Mouse (Mus musculus): ENCODE data around the gene Tnfrsf12a. TPM values are rescaled to one million over a fixed set of nuclear protein-coding genes. Genes with fewer than 3 reads are reported as not detected.

Gene Tnfrsf12a
- polyA plus RNA-seq, 1 experiment from 2014 or later = 5.7 TPM

- Histone ChIP-seq H3K27ac (no peak overlapping the region), H3K9ac (replicated peaks) (no peak overlapping the region), H3K4me1 (replicated peaks) (0 out of 2 replicates have a peak, but pooled peaks cover 7% of the 10 kb centered on the region), H3K27me3 (peaks cover 6% of the 10 kb centered on the region), H3K4me3 (replicated peaks) (no peak overlapping the region), H3K9me3 (no peaks in the 10 kb centered on the region), H3K4me2 (no peak overlapping the region), H3K36me3 (no peaks in the 10 kb centered on the region)
- 84% methylated on average over 8 of the region's 8 CpGs for WGBS
- peak; percentile 45; the same call in 1 of the 2 replicates for ATAC-seq (ENCODE audit: insufficient number of reproducible peaks, insufficient read depth, low FRiP score, low TSS enrichment, low read depth)
Measured at GRCm38 (mm10) chr17:23631241-23631640, 46.0 kb downstream of the Tnfrsf12a start.

GRCm38 (mm10) chr17:23630195-23631020, 46.9 kb downstream of the Tnfrsf12a start:
- 18% methylated on average over 22 of the region's 22 CpGs for WGBS
- H3K27ac ChIP-seq = no peak overlapping the region
- peak; percentile 65; the same call in 1 of the 2 replicates for ATAC-seq (ENCODE audit: insufficient number of reproducible peaks, insufficient read depth, low FRiP score, low TSS enrichment, low read depth)
- H3K4me3 ChIP-seq (replicated peaks) = peak overlapping the region; percentile 8
- no peak overlapping the region for H3K9ac ChIP-seq (replicated peaks)
- peak overlapping the region; percentile 47 for H3K4me2 ChIP-seq
- H3K9me3 ChIP-seq = no peaks in the 10 kb centered on the region
- H3K36me3 ChIP-seq = no peaks in the 10 kb centered on the region
- 0 out of 2 replicates have a peak, but pooled peaks cover 7% of the 10 kb centered on the region for H3K4me1 ChIP-seq (replicated peaks)
- H3K27me3 ChIP-seq = peaks cover under 1% of the 10 kb centered on the region

- WGBS = 40% methylated on average over 7 of the region's 7 CpGs
- Histone ChIP-seq H3K4me3 (replicated peaks) (no peak overlapping the region), H3K9me3 (no peaks in the 10 kb centered on the region), H3K9ac (replicated peaks) (no peak overlapping the region), H3K27ac (no peak overlapping the region), H3K4me2 (no peak overlapping the region), H3K36me3 (no peaks in the 10 kb centered on the region), H3K27me3 (no peaks in the 10 kb centered on the region; the same call in 1 of the 2 replicates), H3K4me1 (replicated peaks) (0 out of 2 replicates have a peak, but pooled peaks cover 7% of the 10 kb centered on the region)
- ATAC-seq (ENCODE audit: insufficient number of reproducible peaks, insufficient read depth, low FRiP score, low TSS enrichment, low read depth) = no peak
Measured at GRCm38 (mm10) chr17:23627813-23628212, 49.5 kb downstream of the Tnfrsf12a start.

Other genes with a start within 250 kb of the Tnfrsf12a start
- not detected in 2 replicates for gene Vmn2r117, start 197.8 kb downstream of the Tnfrsf12a start, polyA plus RNA-seq (2016; fragmentation: Nextera tagmentation; extraction: Ambion mirVana)
- 24.7 and 26.6 TPM in 2 replicates for gene Zfp213, start 113.2 kb downstream of the Tnfrsf12a start, polyA plus RNA-seq (2016; fragmentation: Nextera tagmentation; extraction: Ambion mirVana)
- 22.0 and 25.5 TPM in 2 replicates for gene Zfp13, start 78.0 kb downstream of the Tnfrsf12a start, polyA plus RNA-seq (2016; fragmentation: Nextera tagmentation; extraction: Ambion mirVana)
- gene Zscan10, start 76.6 kb downstream of the Tnfrsf12a start, polyA plus RNA-seq (2016; fragmentation: Nextera tagmentation; extraction: Ambion mirVana) = 0.37 and 0.45 TPM in 2 replicates
- 0.92 and 0.99 TPM in 2 replicates for gene Mmp25, start 32.2 kb downstream of the Tnfrsf12a start, polyA plus RNA-seq (2016; fragmentation: Nextera tagmentation; extraction: Ambion mirVana)
- gene Bicdl2, start 17.0 kb downstream of the Tnfrsf12a start, polyA plus RNA-seq (2016; fragmentation: Nextera tagmentation; extraction: Ambion mirVana) = 1.2 and 1.3 TPM in 2 replicates
- 48.6 and 51.7 TPM in 2 replicates for gene Hcfc1r1, start 3.9 kb downstream of the Tnfrsf12a start, polyA plus RNA-seq (2016; fragmentation: Nextera tagmentation; extraction: Ambion mirVana)
- gene Thoc6, start 3.6 kb downstream of the Tnfrsf12a start, polyA plus RNA-seq (2016; fragmentation: Nextera tagmentation; extraction: Ambion mirVana) = 55.1 and 56.3 TPM in 2 replicates
- gene Cldn6, start 1.8 kb upstream of the Tnfrsf12a start, polyA plus RNA-seq (2016; fragmentation: Nextera tagmentation; extraction: Ambion mirVana) = 19.9 and 22.7 TPM in 2 replicates
- gene Cldn9, start 6.6 kb upstream of the Tnfrsf12a start, polyA plus RNA-seq (2016; fragmentation: Nextera tagmentation; extraction: Ambion mirVana) = 5.6 and 6.4 TPM in 2 replicates
- gene 1520401A03Rik, start 45.3 kb upstream of the Tnfrsf12a start, polyA plus RNA-seq (2016; fragmentation: Nextera tagmentation; extraction: Ambion mirVana) = 1.8 and 2.5 TPM in 2 replicates
- gene Pkmyt1, start 48.9 kb upstream of the Tnfrsf12a start, polyA plus RNA-seq (2016; fragmentation: Nextera tagmentation; extraction: Ambion mirVana) = 49.1 and 53.1 TPM in 2 replicates
- gene Paqr4, start 63.4 kb upstream of the Tnfrsf12a start, polyA plus RNA-seq (2016; fragmentation: Nextera tagmentation; extraction: Ambion mirVana) = 11.6 and 13.6 TPM in 2 replicates
- 30.0 and 34.8 TPM in 2 replicates for gene Kremen2, start 68.4 kb upstream of the Tnfrsf12a start, polyA plus RNA-seq (2016; fragmentation: Nextera tagmentation; extraction: Ambion mirVana)
- 136 and 140 TPM in 2 replicates for gene Flywch1, start 94.1 kb upstream of the Tnfrsf12a start, polyA plus RNA-seq (2016; fragmentation: Nextera tagmentation; extraction: Ambion mirVana)
- gene Flywch2, start 108.6 kb upstream of the Tnfrsf12a start, polyA plus RNA-seq (2016; fragmentation: Nextera tagmentation; extraction: Ambion mirVana) = 71.0 and 76.7 TPM in 2 replicates
- 639 and 703 TPM in 2 replicates for gene Srrm2, start 113.1 kb upstream of the Tnfrsf12a start, polyA plus RNA-seq (2016; fragmentation: Nextera tagmentation; extraction: Ambion mirVana)
- 1,179 and 1,231 TPM in 2 replicates for gene Elob, start 151.7 kb upstream of the Tnfrsf12a start, polyA plus RNA-seq (2016; fragmentation: Nextera tagmentation; extraction: Ambion mirVana)
- not detected in 2 replicates for gene Prss33, start 158.6 kb upstream of the Tnfrsf12a start, polyA plus RNA-seq (2016; fragmentation: Nextera tagmentation; extraction: Ambion mirVana)
- gene Prss32, start 166.4 kb upstream of the Tnfrsf12a start, polyA plus RNA-seq (2016; fragmentation: Nextera tagmentation; extraction: Ambion mirVana) = not detected in 2 replicates
- gene Prss41, start 166.7 kb upstream of the Tnfrsf12a start, polyA plus RNA-seq (2016; fragmentation: Nextera tagmentation; extraction: Ambion mirVana) = 1.7 and 3.1 TPM in 2 replicates
- not detected in 2 replicates for gene Prss21, start 190.6 kb upstream of the Tnfrsf12a start, polyA plus RNA-seq (2016; fragmentation: Nextera tagmentation; extraction: Ambion mirVana)
- not detected in 2 replicates for gene Dcpp1, start 203.4 kb upstream of the Tnfrsf12a start, polyA plus RNA-seq (2016; fragmentation: Nextera tagmentation; extraction: Ambion mirVana)
- not detected in 2 replicates for gene Dcpp2, start 203.4 kb upstream of the Tnfrsf12a start, polyA plus RNA-seq (2016; fragmentation: Nextera tagmentation; extraction: Ambion mirVana)
- not detected in 2 replicates for gene Dcpp3, start 240.0 kb upstream of the Tnfrsf12a start, polyA plus RNA-seq (2016; fragmentation: Nextera tagmentation; extraction: Ambion mirVana)